Mouse (Mus musculus) ovary, postnatal 10 days (tissue): ENCODE measurements around the gene Rsph14.

Experiments
- DNase-seq: peaks from one replicate; pipeline ENCODE4 v3.0.0; 2022; ENCODE audit warnings: low spot score

Gene Rsph14

GRCm38 (mm10) chr10:74990584-74991322, 41.6 kb downstream of the Rsph14 start:
- no peak for DNase-seq

- no peak for DNase-seq
Observed at GRCm38 (mm10) chr10:74989814-74990213, 42.6 kb downstream of the Rsph14 start.

GRCm38 (mm10) chr10:74987698-74988470, 44.5 kb downstream of the Rsph14 start:
- no peak for DNase-seq

- no peak for DNase-seq
Observed at GRCm38 (mm10) chr10:74983176-74983575, 49.2 kb downstream of the Rsph14 start.

GRCm38 (mm10) chr10:74981159-74981558, 51.2 kb downstream of the Rsph14 start:
- no peak for DNase-seq

- DNase-seq, result no peak
Observed at GRCm38 (mm10) chr10:74978056-74978455, 54.3 kb downstream of the Rsph14 start.

GRCm38 (mm10) chr10:74976429-74976828, 56.0 kb downstream of the Rsph14 start:
- no peak for DNase-seq

- DNase-seq, result no peak
Observed at GRCm38 (mm10) chr10:74975626-74976025, 56.8 kb downstream of the Rsph14 start.

GRCm38 (mm10) chr10:74973026-74973425, 59.4 kb downstream of the Rsph14 start:
- DNase-seq, result no peak

GRCm38 (mm10) chr10:74969266-74969665, 63.1 kb downstream of the Rsph14 start:
- DNase-seq, result no peak

- no peak for DNase-seq
Observed at GRCm38 (mm10) chr10:74967651-74968267, 64.6 kb downstream of the Rsph14 start.

- DNase-seq, result peak; percentile 96
Observed at GRCm38 (mm10) chr10:74966850-74967451, 65.4 kb downstream of the Rsph14 start, which contains the start of gene Gnaz. Gene Gnaz, plus strand, starts transcription at chr10:74967177.

GRCm38 (mm10) chr10:74964380-74964779, 68.0 kb downstream of the Rsph14 start:
- DNase-seq, result no peak

- no peak for DNase-seq
Observed at GRCm38 (mm10) chr10:74952830-74953443, 79.4 kb downstream of the Rsph14 start.

GRCm38 (mm10) chr10:74940795-74941194, 91.6 kb downstream of the Rsph14 start:
- DNase-seq, result no peak

GRCm38 (mm10) chr10:74939300-74939699, 93.1 kb downstream of the Rsph14 start:
- no peak for DNase-seq

- no peak for DNase-seq
Observed at GRCm38 (mm10) chr10:74938410-74938809, 94.0 kb downstream of the Rsph14 start.

GRCm38 (mm10) chr10:74937003-74937790, 95.2 kb downstream of the Rsph14 start:
- DNase-seq, result no peak

GRCm38 (mm10) chr10:74935016-74935415, 97.4 kb downstream of the Rsph14 start:
- DNase-seq, result no peak

- DNase-seq, result no peak
Observed at GRCm38 (mm10) chr10:74934521-74934920, 97.9 kb downstream of the Rsph14 start.

GRCm38 (mm10) chr10:74933548-74934190, 98.7 kb downstream of the Rsph14 start:
- DNase-seq, result no peak
